Mouse (Mus musculus): ENCODE measurements around the gene Ybx2. TPM values are rescaled to one million over a fixed set of nuclear protein-coding genes. Genes with fewer than 3 reads are reported as not detected.

The Ybx2 gene
- total RNA-seq (2022) = 10 to 100 TPM in 1 of 4 experiments, 1 to 10 TPM in 3; 8.5 to 11.4 (median 9.2) TPM

- peak; percentile 77 to 86 for DNase-seq (ENCODE audit: low spot score in 2 of 2)
These were observed at the start of gene Ybx2 for GRCm38 (mm10) chr11:69935137-69935879. Gene Ybx2, plus strand, starts transcription at chr11:69935796.

DNA sequence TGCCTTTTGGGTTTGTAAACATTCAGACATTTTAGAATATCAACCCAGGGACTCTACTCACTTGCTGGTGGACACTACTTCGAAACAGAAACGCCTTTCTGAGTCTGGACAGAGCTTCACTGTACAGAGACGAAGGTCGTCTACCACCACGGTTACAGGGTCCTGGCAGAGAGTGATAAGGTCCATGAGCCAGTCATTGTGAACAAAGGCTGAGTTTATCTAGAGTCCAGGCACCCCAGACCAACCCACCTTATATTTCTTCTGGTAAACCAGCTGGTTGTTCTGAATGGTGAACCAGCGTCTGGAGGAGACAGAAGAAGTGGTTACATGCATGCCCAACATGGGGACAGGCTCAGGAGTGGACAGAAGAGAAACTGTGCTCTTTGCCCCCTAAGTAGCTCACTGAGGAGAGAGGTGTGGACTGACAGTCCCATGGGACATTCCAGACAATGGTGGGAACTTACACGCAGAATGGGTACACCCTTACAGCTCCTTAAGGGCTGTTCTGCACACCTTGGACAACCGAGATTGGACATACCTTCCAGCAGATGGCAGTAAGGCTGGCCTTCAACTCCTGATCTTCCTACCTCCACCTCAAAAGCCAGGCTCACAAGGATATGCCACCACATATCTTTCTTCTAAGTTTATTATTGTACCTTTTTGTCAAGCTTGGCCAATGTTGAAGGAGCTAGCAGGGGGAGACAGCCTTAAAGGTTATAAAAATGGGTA, 48.5 kb upstream of the Ybx2 start:
- DNase-seq (ENCODE audit: low spot score in 2 of 2) = no peak

DNA sequence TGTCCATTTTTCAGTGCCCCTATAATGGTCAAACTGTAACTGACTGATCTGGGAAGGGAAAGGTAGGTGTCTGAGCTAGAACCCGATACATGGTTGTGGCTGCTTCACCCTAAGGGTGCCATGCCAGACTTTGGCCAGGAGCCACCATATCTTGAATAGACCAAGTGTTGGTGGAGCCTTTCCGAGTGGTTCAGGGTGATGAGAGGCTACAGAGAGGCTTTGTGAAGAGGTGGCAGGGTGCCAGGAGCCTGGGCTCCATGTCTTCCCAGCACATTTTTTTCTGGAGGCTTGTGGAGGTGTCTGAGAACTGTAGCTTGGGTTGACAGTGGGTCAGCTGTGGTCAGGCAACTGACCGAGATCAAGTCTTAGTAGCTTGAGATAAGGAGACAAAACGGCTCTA, 44.1 kb upstream of the Ybx2 start:
- no peak for DNase-seq (ENCODE audit: low spot score in 2 of 2)

DNA sequence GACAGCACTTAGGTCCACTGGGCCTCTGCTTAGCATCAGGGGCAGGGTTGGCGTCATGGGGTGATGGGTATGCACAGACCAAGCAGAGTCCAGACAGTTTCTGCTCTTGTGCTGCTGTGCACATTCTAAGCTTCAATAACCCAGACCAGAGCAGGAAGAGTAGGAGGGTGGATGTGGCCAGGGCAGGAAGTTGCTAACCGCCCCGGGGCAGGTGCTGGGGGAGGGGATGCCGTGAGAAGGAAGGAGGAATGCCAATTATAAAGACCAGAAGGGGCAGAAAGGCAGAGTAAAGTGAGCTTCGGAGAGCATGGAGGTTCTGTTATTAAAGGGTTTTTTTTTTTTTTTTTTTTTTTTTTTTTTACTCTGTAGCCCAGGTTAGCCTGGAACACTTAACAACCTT, 40.9 kb upstream of the Ybx2 start:
- no peak for DNase-seq (ENCODE audit: low spot score in 2 of 2)

GRCm38 (mm10) chr11:69895291-69895690, 40.3 kb upstream of the Ybx2 start, which contains the start of gene Acap1:
Gene Acap1, minus strand, starts transcription at chr11:69895539.
- no peak for DNase-seq (ENCODE audit: low spot score in 2 of 2)

DNA sequence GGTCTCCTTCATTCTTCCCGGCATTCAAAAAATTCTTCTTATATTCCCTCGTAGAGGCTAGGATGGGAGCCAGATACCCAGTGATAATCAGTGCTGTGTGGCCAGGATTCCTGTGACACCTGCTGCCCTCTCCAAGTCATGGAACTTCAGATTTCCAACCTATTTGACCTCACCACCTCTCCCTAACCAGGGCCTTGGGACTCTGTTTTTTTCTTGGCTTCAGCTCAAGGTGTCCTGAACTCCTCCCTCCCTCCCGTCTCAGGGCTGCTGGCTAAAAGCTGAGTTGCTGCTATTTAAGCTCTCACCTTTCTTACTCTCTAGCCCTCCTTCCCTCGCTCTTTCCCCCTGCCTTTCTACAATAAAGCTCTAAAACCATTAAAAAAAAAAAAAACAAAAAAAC, 35.7 kb upstream of the Ybx2 start:
- no peak for DNase-seq (ENCODE audit: low spot score in 2 of 2)

- peak; percentile 75 to 81 for DNase-seq (ENCODE audit: low spot score in 2 of 2)
These were observed 34.9 kb upstream of the Ybx2 start, which contains the start of the genes 2810408A11Rik and Neurl4 for GRCm38 (mm10) chr11:69900471-69901405. Gene 2810408A11Rik, minus strand, starts transcription at chr11:69900987. Gene Neurl4, plus strand, starts transcription at chr11:69901072.

DNA sequence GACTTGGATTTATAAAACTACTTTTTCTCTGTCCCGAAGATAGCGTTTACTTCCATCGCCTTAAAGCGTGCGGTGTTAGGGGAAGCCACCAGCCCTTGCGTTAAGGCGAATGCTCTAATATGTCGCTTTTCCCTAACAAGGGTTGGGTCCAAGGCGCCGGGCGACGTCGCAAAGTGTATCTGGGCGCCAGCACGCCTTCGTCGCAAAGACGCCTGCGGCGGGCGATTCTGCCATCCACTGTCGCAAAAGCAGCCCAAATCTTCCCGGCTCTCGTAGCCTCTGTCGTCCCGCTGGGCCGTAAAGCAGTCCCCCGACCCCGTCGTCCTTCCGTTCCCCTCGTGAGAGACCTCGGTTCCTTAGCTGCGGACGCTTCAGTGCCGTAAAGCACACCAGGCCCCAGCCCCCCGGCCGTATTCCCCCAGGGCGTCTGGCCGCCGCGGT, 34.2 kb upstream of the Ybx2 start:
- DNase-seq (ENCODE audit: low spot score in 2 of 2) = peak; percentile 88 to 96

GRCm38 (mm10) chr11:69901993-69902392, 33.6 kb upstream of the Ybx2 start:
- no peak for DNase-seq (ENCODE audit: low spot score in 2 of 2)

GRCm38 (mm10) chr11:69902972-69903371, 32.6 kb upstream of the Ybx2 start:
- DNase-seq (ENCODE audit: low spot score in 2 of 2) = no peak

DNA sequence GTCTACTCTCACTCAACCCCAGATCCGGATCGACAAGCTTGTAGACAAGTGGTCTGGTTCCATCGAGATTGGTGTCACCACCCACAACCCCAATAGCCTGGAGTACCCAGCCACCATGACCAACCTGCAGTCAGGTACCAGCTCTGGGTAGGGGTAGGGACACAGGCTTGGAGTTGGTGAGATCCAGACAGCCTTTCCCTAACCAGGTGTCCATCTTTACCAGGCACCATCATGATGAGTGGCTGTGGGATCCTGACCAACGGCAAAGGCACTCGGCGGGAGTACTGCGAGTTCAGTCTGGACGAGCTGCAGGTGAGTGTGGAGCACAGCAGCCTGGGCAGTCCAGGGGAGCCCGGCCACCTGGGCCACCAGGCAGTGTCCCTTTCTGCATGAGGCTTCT, 31.3 kb upstream of the Ybx2 start:
- DNase-seq (ENCODE audit: low spot score in 2 of 2) = no peak

DNA sequence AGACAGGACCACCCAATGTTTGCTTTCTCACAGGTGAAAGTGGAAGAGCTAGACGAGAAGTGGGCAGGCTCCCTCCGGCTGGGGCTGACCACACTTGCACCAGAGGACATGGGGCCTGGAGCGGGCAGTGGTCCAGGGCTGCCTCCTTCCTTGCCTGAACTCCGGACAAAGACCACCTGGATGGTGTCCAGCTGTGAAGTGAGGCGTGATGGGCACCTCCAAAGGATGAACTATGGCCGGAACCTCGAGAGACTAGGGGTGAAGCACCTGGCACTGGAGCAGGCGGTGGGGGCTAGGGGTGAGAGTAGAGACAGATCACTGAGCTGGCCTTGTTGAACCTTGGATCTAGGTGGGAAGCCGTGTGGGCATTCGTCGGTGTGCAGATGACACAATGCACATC, 27.0 kb upstream of the Ybx2 start:
- no peak for DNase-seq (ENCODE audit: low spot score in 2 of 2)

- DNase-seq (ENCODE audit: low spot score in 2 of 2) = no peak
These were observed 26.4 kb upstream of the Ybx2 start for GRCm38 (mm10) chr11:69909174-69909573.

GRCm38 (mm10) chr11:69910177-69910576, 25.4 kb upstream of the Ybx2 start:
- no peak for DNase-seq (ENCODE audit: low spot score in 2 of 2)

DNA sequence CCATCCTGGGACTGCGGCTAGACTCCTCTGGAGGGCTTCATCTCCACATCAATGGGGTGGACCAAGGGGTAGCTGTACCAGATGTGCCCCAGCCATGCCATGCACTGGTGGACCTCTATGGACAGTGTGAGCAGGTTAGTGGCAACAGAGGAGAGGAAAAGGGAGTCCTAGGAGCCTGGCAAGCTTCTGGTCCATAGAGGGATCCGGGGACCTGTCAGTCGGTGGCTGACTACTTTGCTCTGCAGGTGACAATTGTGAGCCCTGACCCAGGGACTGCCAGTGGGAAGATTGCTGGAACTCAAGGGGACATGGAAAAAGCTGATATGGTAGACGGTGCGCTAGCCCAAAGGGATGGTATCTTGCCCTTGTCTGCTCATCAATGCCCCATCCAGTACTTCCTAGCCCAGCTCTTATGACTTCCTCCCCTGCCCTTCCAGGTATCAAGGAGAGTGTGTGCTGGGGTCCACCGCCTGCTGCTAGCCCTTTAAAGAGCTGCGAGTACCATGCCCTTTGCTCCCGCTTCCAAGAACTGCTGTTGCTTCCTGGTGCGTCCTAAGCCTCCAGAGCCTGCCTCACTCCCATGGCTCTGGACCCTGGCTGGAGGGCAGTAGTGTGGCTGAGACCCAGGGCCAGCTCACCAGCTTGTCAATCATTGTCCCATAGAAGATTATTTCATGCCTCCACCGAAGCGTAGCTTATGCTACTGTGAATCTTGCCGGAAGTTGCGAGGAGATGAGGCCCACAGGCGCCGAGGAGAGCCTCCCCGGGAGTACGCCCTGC, 24.6 kb upstream of the Ybx2 start:
- DNase-seq (ENCODE audit: low spot score in 2 of 2) = no peak

DNA sequence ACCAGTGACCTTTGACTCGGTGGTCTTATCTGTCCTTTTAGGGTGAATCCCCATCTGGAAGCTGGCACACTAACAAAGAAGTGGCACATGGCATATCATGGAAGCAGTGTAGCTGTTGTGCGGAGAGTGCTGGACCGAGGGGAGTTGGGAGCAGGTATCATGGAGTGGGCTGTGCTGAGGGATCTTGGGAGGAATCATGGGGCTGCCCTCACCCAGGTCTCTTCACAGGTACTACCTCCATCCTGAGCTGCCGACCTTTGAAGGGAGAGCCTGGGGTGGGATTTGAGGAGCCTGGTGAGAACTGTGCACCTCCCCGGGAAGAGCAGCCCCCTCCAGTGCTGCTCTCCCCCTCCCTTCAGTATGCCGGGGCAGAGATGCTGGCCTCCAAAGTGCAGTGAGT, 23.9 kb upstream of the Ybx2 start:
- no peak for DNase-seq (ENCODE audit: low spot score in 2 of 2)

DNA sequence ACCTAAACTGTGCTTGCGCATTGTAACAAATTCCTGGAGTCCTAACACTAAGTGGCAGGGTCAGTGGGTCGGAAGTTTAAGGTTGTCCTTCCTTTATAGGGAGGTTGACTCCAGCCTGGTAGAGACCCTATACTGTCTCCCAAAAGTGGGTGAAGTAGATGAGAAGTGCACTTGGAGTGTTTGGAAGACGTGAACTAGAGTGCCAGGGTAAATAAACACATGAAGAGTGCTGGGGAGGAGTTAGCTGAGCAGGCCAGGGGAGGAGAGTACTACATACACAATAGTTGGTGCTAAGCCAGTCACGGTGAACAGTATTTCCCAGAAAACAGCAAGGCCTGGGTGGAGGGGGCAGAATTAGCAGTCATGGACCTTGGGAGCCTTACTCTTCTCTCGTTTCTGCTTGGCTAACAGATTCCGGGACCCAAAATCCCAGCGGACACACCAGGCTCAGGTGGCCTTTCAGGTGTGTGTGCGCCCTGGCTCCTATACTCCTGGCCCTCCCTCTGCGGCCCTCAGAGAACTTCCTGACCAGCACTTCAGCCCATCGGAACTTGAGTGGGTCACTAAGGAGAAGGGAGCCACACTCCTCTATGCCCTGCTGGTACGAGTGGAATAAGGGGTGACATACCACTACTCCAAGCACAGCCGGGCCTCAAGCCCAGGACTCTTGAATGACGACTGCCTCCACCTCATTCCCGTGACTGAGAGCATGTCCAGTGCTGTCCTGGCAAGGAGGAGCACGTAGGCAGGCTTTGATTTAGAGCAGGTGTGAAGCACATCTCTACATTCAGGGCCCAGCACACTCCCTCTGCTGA, 22.7 kb upstream of the Ybx2 start:
- DNase-seq (ENCODE audit: low spot score in 2 of 2) = no peak

DNA sequence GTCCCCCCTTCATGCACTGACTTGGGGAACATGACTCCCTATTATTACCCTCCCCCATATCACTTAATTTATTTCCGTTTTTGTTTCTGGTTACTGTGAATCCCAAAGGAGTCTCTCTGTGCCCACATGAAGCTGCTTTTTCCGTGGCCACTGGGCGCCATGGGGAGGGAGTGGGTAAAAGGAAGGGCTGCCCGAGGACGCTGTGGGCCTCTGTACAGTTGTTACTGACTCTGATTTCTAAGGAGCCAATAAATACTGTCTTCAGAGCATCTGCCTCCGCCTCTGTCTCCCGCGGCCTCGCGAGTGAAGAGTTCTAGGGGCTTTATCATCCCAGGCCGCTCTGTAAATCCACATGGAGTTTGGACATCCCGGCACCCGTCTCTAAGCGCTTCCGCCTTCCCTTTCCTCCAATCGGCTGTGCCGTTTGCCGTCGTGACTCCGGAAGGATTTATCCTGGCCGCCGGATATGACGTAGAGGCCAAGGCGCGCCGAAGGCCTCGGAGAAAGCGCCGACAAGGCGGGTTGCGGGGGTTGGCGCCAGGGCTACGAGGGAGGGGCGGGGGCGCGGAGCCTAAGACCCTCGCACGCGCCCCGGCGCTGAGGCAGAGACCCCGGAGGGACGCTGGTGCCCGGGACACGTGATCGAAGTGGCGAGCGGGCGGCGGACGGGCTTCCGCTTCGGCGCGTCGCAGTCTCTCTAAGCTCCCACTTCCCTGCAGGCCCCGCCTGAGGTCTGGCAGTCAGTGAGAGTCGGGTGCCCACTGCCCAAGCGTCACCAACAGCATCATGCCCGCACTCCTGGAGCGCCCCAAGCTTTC, 21.8 kb upstream of the Ybx2 start, which contains the start of gene Gps2:
TSS of gene Gps2 (plus strand) at position 335 of the 818 bp plus-strand sequence.
- peak; percentile 78 to 84 for DNase-seq (ENCODE audit: low spot score in 2 of 2)

GRCm38 (mm10) chr11:69914372-69914764, 21.2 kb upstream of the Ybx2 start:
- no peak for DNase-seq (ENCODE audit: low spot score in 2 of 2)
